Mouse (Mus musculus) kidney, adult 18-20 months (tissue): ENCODE data around the gene Nrf1.

Experiments used
- DNase-seq: peaks from one replicate; pipeline ENCODE4 v3.0.0; 2021

The Nrf1 gene

GRCm38 (mm10) chr6:30047271-30048162 lies at the start of gene Nrf1:
Gene Nrf1 (plus strand): TSS chr6:30047988.
- peak; percentile 93 for DNase-seq

GRCm38 (mm10) chr6:29998140-29998539 lies 49.6 kb upstream of the Nrf1 start:
- DNase-seq = no peak

GRCm38 (mm10) chr6:29998771-29999170 lies 49.0 kb upstream of the Nrf1 start:
- DNase-seq = no peak

- no peak for DNase-seq
These were observed 45.2 kb upstream of the Nrf1 start for GRCm38 (mm10) chr6:30002628-30003027.

DNA sequence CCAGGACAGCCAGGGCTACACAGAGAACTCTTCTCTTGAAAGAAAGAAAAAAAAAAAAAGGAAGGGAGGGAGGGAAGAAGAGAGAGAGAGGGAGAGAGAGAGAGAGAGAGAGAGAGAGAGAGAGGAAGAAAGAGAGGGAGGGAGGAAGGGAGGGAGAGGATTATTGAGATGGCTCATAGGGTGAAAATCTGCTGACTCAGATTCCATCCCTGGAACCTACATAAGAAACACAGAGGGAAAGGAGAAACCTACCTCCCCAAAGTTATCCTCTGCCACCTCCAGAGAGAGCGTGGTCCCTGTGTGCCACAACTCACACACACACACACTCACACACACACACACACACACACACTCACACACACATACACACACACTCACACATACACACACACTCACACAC lies 41.9 kb upstream of the Nrf1 start:
- DNase-seq = no peak

- no peak for DNase-seq
These were observed 38.6 kb upstream of the Nrf1 start for GRCm38 (mm10) chr6:30009204-30009603.

DNA sequence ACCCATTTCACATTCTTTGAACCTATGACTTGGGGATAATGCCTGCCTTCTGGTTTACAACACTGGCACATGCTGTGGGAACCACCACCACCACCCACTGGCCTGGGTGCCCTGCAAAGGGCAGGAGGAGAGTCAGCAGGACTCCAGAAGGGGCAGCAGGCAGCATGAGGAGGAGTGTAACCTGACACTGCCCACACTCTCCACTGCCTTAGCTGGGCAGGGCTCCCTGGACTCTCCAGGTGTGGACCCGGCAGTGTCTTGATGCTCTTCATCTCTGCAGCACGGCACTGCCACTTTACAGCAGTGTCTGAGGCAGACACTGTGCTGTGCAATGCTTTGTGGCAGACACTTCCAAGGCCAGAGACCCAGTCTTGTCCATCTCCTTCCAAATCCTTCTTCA lies 34.3 kb upstream of the Nrf1 start:
- no peak for DNase-seq

DNA sequence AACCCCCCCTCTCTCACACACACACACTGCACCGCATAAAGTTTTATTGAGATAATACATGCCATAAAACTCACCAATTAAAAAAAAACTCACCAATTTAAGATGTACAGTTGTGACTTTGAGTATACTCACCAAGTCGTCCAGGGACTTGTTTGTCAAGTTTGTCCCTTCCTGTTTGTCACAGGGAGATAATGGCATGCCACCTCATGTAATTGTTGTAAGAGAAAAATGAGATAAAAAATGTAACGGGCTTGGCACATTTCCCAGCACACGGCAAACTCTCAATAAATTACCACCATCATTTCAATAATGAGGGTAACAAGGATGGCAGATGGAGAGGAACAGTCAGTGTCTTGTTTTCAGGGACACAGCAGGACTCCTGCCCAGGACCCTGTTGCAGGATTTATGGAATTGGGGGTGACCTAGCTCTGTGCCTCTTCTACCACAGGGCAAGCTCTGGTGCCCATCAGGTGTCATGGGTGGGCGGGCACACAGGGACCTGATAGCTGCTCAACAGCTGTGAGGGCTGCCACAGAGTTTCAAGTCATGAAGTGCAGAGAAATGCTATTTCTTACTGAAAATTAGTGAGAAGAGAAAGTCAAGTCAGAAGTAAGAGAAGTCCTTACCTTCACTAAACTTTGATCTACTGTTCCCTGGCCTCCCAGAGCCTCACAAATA lies 33.5 kb upstream of the Nrf1 start:
- no peak for DNase-seq

GRCm38 (mm10) chr6:30021241-30021640 lies 26.5 kb upstream of the Nrf1 start:
- no peak for DNase-seq

DNA sequence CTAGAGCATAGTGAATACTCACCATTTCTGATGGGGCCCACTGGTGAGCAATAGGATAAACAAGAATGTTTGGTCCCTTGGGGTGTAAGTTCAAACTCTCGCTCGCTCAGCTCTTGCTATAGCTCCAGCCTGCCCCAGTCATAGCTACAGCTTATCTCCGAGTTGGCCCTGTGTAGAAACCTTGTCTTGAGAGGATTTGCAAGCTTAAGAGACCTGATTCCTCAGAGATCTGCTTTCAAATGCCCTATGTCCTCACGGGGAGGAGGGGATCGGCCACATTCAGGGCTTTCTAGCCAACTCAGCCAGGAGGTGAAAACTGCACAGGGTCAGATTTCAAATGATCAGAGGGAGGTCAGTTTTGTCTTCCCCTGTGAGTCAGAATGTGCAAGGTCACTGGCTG lies 26.1 kb upstream of the Nrf1 start:
- DNase-seq = no peak

- DNase-seq = peak; percentile 12
These were observed 21.0 kb upstream of the Nrf1 start for GRCm38 (mm10) chr6:30026799-30027198.

GRCm38 (mm10) chr6:30028358-30028757 lies 19.4 kb upstream of the Nrf1 start:
- no peak for DNase-seq

DNA sequence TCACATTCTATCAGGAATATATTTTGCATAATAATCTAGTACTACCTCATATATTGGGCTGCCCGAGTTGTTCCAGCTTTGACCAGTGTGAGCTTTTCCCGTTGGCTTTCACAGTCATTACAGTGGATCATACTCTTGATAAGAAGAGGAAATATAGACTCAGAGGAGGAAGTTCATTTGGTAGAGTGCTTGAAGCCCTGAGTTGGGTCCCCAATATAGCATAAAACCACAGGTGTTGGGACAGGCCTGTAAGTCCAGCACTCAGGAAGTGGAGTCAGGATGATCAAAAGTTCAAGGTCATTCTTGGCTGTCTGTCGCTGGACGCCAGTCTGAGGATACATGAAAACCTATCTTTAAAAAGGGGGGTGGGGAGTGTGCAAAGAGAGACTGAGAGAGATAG lies 12.7 kb upstream of the Nrf1 start:
- no peak for DNase-seq

DNA sequence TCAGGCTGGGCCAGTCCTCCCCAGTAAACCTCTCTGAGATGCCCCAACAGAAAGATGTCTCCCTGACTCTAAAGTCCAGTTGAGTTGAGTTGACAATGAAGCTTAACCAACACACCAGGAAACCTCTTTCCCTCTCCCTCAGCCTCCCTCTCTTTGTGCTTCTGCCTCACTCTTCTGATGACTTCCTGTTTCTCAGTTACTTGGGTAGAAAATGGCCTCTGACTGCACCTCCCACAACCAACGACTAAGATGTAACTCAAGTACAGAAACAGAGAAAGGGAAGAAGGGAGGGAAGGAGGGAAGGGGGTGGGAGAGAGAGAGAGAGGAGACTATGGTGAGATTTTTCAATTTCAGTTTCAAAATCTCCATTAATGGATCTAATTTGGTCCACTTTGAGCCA lies 6.3 kb upstream of the Nrf1 start:
- DNase-seq = no peak

GRCm38 (mm10) chr6:30042483-30042882 lies 5.3 kb upstream of the Nrf1 start:
- no peak for DNase-seq

DNA sequence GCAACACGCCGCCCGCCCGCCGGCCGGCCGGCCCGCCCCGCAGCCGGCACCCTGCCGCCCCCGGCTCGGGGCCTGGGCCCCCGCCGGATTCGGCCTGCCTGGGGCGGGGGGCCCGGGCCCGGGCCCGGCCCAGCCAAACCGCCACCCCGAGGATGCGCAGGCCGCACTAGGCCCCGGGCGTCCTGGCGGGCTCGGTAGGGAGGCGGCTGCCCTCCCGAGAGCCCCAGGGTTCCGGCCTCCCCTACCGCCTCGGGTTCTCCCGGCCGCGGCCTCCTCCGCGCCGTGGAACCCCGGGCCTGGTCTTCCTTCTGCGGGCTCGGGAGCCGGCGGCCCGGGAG lies 344 bp downstream of the Nrf1 start:
- DNase-seq = no peak

- DNase-seq = peak; percentile 67
These were observed 939 bp downstream of the Nrf1 start for GRCm38 (mm10) chr6:30048501-30049353.

GRCm38 (mm10) chr6:30053116-30053515 lies 5.3 kb downstream of the Nrf1 start:
- DNase-seq = no peak

GRCm38 (mm10) chr6:30062544-30062943 lies 14.8 kb downstream of the Nrf1 start:
- DNase-seq = no peak

DNA sequence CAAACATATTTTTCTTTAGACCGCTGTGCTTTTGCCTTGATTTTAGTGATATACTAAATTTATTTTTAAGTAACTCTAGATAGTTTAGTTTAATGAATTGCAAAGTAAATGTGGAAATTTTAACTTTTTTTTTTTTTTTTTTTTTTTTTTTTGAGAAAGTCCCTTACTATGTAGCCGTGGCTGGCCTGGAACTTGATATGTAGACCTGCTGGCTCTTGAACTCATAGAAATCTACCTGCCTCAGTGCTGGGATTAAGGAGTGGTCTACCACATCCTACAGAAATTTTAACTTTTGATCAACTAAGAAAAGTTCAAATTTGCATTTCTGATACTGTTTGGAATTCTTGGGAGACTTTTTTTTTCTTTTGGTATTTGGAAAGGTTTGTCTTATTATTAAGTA lies 17.6 kb downstream of the Nrf1 start:
- DNase-seq = no peak

- DNase-seq = no peak
These were observed 19.0 kb downstream of the Nrf1 start for GRCm38 (mm10) chr6:30066746-30067145.

GRCm38 (mm10) chr6:30072476-30072875 lies 24.7 kb downstream of the Nrf1 start:
- DNase-seq = no peak

- no peak for DNase-seq
These were observed 31.2 kb downstream of the Nrf1 start for GRCm38 (mm10) chr6:30078938-30079529.
